Mouse (Mus musculus): Measurements from ENCODE around the gene Dhcr7. TPM values are rescaled to one million over a fixed set of nuclear protein-coding genes. Genes with fewer than 3 reads are reported as not detected.

Gene Dhcr7
- total RNA-seq, 2 experiments from 2014 or later, result 2.1 to 5.2 TPM

DNA sequence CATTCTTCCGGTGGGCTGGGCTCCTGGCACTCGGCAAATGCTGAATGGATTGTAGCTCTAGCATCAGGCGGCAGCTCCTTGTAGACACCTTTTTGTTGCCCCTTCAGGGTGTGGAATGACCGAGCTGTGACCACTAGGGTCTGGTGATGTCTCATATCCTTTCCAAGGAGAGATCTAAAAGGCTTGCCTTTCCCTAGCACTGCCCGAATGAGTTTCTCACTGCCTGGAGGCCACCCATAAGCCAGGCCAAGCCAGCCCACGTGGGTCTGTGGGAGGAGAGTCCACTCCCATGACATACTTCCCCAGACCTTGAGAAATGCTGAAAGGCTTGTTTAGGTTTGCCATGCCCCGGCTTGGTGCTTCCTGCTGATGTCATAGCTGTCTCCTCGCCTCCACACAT, 9.3 kb downstream of the Dhcr7 start:
- no peak for ATAC-seq (replicated peaks; ENCODE audit: low FRiP score, poor library complexity, severe bottlenecking)

DNA sequence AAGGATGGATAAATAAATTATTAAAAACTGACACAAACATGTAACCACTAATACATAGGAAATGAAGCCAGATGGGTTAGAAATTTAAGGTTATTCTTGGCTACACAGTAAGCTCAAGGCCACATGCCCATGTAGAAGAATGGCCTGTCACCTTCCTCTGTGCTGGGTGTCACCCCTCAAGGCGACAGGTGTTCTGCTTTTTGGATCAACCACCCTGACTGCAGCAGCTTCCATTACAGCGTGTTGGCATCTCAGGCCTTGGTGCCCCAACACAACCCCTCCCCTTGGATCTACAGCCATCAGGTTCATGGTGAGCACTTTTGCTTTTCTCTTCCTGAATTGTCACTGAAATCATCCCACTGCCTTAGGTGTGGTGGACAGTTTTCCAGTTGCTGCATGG, 9.7 kb downstream of the Dhcr7 start:
- no peak for ATAC-seq (replicated peaks; ENCODE audit: low FRiP score, poor library complexity, severe bottlenecking)

DNA sequence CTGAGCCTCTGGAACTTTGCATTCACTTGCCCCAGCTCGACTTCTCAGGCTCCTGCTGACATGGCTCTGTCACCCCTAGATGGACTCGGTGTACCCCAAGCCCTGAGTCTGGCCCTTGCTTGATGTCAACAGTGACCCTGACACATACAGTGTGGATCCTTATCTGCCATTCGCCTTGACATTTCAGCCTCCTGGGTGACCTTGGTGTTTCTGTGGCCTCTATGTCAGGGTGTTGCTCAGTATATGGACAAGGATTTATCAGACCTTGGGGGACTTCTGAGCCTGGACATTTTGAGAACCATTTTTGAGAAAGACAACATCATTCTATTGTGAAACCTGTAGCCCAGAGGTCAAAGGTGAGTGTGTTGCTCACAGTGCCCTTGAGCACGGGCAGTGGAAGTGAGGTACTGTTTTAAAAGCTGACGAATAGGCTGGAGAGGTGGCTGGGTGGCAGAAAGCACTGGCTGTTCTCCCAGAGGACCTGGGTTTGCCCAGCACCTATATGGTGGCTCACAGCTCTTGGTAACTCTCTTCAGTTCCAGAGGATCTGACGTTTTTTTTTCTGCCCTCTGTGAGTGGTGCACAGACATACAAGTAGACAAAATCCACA, 10.7 kb downstream of the Dhcr7 start:
- ATAC-seq (replicated peaks; ENCODE audit: low FRiP score, poor library complexity, severe bottlenecking), result no peak

DNA sequence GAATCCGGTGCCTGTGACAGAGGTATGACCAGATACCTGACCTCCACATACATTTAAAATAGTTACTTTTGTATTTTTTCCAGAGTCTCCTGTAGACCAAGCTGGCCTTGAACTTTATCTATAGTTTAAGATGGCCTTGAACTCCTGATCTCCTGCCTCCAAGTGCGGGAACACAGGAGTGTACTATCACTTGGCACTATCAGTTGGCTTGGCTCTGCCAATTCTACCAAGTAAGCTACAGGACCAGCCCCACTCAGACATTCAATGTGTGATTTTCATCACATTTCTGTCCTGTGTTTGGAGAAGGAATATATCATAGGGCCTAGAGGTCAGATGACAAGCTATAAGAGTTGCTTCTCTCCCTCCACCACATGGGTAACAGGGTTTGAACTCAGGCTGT, 11.4 kb downstream of the Dhcr7 start:
- no peak for ATAC-seq (replicated peaks; ENCODE audit: low FRiP score, poor library complexity, severe bottlenecking)

DNA sequence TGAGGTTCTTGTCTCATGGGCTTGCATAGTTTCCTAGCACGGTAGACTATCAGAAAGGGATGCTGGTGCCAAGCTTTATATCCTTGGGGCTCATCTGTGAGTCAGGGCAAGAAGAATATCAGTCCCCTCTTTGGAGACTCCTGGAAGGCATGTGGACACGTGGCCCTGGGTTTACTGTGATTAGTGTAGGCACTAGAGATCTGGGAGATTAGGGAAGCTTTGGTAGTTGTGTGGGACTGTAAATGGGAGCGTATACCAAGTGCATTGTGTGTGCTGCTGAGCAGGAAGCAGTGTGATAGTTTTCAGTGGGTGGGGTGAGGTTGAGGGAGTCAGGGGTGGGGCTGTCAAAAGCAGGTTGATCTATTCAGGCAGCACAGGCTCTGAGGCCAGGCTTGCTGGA, 12.0 kb downstream of the Dhcr7 start:
- no peak for ATAC-seq (replicated peaks; ENCODE audit: low FRiP score, poor library complexity, severe bottlenecking)

DNA sequence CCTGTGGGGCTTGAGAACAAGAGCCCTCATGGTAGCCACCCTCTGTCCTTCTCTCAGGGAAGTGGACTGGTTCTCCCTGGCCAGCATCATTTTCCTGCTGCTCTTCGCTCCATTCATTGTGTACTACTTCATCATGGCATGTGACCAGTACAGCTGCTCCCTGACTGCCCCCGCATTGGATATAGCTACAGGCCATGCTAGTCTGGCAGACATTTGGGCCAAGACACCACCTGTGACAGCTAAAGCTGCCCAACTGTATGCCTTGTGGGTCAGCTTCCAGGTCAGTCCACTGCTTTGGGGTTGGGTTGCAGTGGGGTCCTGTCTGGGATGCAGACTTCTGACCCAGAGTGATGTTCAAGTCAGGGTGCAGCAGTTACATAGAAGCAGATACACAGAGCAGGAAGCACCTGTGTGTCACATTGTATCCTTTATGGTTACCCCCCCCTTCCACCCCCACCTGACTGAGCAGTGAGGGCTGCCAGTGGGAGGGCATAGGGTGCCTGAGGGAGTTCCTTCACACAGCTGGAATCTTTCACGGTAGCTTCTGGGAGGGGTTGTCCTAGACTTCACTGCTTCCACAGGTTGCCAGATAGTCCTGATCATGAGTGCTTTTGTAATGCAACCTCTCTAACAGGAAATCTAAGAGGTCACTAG, 14.9 kb downstream of the Dhcr7 start:
- ATAC-seq (replicated peaks; ENCODE audit: low FRiP score, poor library complexity, severe bottlenecking), result 0 out of 2 replicates have a peak, but pooled peaks have one; percentile 17

DNA sequence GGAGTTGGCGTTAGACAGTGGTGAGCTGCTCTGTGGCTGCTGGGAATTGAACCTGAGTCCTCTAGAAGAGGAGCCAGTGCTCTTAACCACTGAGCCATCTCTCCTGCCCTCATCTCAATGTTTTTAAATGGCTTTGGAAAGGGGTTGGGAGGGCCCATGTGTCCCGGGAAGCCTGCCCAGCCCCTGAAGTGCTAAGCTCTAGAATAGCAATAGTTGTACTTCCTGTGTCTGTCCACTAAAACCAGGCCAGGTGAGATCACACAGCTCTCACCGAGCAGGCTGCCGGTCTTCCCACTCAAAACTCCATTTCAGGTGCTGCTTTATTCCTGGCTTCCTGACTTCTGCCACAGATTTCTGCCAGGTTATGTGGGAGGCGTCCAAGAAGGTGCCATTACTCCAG, 17.2 kb downstream of the Dhcr7 start:
- no peak for ATAC-seq (replicated peaks; ENCODE audit: low FRiP score, poor library complexity, severe bottlenecking)

DNA sequence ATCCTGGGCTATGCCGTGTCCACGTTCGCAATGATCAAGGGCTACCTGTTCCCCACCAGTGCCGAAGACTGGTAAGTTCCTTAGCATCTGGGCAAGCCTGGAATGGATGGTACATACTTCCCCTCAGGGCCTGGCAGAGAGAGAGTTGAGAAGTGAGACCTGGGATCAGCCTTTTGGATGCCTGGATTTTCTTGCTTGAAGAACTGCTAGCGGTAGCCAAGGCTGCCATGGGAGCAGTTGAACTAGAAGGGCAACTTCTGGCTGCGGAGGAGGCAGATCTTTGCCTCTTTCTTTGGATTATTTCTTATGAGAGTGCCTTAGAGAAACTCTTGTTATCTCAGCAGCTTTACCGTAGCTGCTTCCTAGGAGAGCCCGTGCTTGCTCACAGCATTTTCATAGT, 18.4 kb downstream of the Dhcr7 start:
- ATAC-seq (replicated peaks; ENCODE audit: low FRiP score, poor library complexity, severe bottlenecking), result no peak

DNA sequence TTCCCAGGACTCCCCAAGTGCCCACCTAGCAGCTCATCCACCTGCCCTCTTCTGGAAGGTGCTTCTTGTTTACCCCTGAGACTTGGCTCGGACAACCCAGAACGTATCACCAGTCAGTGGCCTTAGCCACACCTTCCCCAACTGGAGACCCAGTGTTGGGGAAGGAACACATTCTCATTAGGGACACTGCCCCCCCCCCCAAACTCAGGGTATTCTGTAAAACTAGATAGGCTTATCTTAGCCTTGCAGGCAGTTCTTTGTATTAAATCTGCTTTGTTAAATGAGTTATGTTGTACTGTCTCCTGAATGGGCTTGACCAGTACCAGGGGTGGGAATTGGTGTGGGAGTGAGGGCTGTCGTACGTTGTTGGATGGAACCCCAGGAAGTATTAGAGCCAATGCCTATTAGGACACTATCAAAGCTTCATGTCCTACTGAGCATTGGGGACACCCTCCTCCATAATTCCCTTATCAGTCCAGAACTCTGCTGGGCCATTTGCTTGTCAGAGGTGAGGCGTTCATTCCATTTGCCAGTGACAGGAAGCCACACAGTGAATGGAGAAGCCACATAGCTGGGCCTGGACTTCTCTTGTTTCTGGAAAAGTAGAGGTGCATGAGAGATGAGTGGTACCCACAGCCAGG, 25.3 kb downstream of the Dhcr7 start:
- ATAC-seq (replicated peaks; ENCODE audit: low FRiP score, poor library complexity, severe bottlenecking), result no peak

DNA sequence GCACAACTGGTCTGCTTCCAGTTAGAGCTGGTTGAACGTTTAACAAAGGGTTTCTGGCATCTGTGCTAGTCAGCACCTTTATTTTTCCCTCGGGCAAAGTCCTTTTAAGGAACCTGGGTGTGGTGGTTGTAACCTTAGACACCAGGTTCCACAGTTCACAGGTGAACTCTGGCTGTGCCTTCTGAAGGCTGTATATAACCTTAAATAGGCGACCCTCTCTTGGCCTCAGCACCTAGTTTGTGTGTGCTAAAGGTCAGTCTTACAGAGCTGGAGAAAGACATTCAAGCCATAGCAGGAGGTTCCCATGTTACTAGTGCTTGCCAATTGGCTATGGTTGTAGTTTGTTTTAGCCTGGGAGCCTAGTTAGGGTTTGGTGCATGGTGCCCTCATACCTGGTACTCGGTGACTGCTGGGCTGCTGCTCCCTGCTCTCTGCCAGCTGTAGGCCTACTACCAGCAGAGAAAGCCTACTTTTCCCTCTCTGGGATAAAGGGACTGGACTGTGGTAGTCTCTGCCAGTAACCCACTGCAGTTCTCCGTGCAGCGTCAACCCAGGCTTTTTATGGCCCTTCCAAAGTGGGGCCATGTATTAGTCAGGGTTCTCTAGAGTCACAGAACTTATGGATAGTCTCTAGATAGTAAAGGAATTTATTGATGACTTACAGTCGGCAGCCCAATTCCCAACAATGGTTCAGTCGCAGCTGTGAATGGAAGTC, 26.0 kb downstream of the Dhcr7 start:
- ATAC-seq (replicated peaks; ENCODE audit: low FRiP score, poor library complexity, severe bottlenecking), result no peak

DNA sequence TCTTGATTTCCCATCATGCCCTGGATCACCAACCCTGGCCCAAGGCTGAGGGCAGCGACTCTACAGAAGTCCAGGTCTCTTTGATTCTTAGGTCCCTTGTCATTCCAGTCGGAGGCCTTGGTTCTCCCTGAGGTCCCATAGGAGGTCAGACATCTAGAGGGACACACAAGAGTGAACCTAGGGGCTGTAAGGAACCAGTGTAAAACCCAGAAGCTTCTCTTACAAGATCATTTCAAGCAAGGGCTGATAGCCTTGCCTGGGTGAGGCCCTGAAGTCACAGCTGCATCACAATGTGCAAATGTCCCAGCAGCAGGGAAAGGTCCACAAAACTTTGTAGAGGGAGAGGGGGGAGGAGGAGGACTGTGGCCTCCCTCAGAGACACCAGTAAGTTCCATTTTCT, 43.6 kb downstream of the Dhcr7 start, which contains the start of gene Gm498:
Gene Gm498 (plus strand): TSS at position 301 of the 400 bp plus-strand sequence.
- no peak for ATAC-seq (replicated peaks; ENCODE audit: low FRiP score, poor library complexity, severe bottlenecking)

DNA sequence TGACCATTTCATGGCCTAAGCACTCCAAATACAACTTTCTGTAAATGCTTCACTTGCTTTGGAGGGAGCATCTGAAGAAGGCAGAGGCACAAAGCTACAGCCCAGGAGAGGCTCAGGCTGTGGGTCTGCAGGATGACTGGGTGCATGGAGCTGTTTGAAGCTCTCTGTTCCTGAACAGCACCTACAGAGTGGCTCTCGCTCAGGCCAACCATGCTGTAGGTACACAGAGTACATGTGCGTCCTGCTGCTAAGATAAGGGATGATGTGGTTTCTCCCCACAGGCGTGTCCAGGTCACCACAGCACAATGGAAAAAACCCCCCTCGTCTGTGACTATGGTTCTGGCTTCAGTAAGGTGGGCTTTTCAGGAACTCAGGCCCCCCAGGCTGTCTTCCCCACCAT, 45.9 kb downstream of the Dhcr7 start:
- no peak for ATAC-seq (replicated peaks; ENCODE audit: low FRiP score, poor library complexity, severe bottlenecking)

DNA sequence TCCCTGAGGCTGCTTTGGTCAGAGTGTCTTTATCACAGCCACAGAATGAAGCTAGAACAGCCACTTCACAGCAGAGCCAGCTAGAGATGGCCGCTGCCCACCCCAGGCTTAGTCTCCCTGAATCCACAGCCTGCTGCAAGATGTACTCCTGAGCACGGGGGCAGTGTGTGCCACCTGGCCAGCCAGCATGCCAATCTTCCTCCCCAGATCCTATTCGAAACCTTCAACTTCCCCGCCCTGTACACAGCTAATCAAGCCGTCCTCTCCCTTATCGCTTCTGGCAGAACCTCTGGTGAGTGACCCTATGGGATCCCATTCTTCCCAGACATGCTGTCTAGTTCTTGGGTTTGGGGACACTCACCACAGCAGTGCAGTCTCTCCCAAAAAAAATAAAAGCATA, 60.8 kb downstream of the Dhcr7 start:
- peak; percentile 51 for ATAC-seq (replicated peaks; ENCODE audit: low FRiP score, poor library complexity, severe bottlenecking)

DNA sequence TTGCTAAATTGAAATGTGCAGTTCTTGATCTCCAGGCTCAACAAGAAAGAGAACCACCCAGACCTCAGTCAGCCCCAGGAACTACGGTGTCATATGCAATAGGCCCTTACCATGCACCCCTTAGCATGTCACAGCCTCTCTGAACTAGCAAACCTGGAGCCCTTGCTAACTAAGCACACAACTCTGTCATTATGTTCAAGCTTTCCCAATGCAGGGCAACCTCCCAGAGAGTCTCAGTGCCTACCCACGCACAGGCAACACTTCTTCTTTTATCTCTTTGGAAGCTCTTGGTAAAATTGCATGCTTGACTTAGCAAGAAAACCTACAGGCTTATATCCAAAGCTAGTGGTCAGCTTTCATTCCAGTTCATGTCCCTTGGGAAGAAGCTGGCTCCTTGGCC, 68.2 kb downstream of the Dhcr7 start:
- ATAC-seq (replicated peaks; ENCODE audit: low FRiP score, poor library complexity, severe bottlenecking), result no peak

DNA sequence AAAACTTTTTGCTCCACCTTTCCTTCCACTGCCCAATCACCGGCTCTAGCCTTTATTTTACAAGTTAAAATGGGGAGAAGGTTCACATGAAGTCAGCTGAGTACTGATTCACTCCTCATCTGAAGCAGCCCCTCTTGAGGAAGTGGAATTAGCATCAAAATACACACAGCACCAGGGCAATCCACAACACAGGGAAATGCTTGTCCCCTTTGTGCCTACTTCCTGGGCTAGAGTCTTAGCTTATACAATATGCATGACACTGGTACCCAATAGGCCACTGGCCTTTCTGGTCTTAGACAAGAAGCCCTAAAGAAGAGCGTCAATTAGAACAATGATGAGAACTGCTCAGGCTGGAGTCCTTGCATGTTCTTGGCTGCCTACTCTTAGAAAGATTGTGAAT, 69.4 kb downstream of the Dhcr7 start:
- no peak for ATAC-seq (replicated peaks; ENCODE audit: low FRiP score, poor library complexity, severe bottlenecking)

Other genes with a start within 250 kb of the Dhcr7 start
- gene Cars, start 223.1 kb upstream of the Dhcr7 start, total RNA-seq (2015; ENCODE audit: low replicate concordance), result 60.9 and 87.4 TPM in 2 replicates
- 120 and 157 TPM in 2 replicates for gene Cars, start 223.1 kb upstream of the Dhcr7 start, total RNA-seq (2017; ENCODE audit: low replicate concordance)
- gene Tnfrsf26, start 194.4 kb upstream of the Dhcr7 start, total RNA-seq (2015; ENCODE audit: low replicate concordance), result 3.5 and 5.2 TPM in 2 replicates
- gene Tnfrsf26, start 194.4 kb upstream of the Dhcr7 start, total RNA-seq (2017; ENCODE audit: low replicate concordance), result 4.2 and 4.4 TPM in 2 replicates
- gene Tnfrsf22, start 173.5 kb upstream of the Dhcr7 start, total RNA-seq (2015; ENCODE audit: low replicate concordance), result 1.7 and 3.7 TPM in 2 replicates
- 0.34 TPM in 1 of 2 replicates, not detected in the other for gene Tnfrsf22, start 173.5 kb upstream of the Dhcr7 start, total RNA-seq (2017; ENCODE audit: low replicate concordance)
- 3.3 and 4.0 TPM in 2 replicates for gene Tnfrsf23, start 137.3 kb upstream of the Dhcr7 start, total RNA-seq (2015; ENCODE audit: low replicate concordance)
- 0.28 TPM in 1 of 2 replicates, not detected in the other for gene Tnfrsf23, start 137.3 kb upstream of the Dhcr7 start, total RNA-seq (2017; ENCODE audit: low replicate concordance)
- not detected in 2 replicates for gene Osbpl5, start 66.2 kb upstream of the Dhcr7 start, total RNA-seq (2015; ENCODE audit: low replicate concordance)
- gene Osbpl5, start 66.2 kb upstream of the Dhcr7 start, total RNA-seq (2017; ENCODE audit: low replicate concordance), result 0.56 and 0.60 TPM in 2 replicates
- gene Mrgprg, start 56.2 kb upstream of the Dhcr7 start, total RNA-seq (2015; ENCODE audit: low replicate concordance), result not detected in 2 replicates
- not detected in 2 replicates for gene Mrgprg, start 56.2 kb upstream of the Dhcr7 start, total RNA-seq (2017; ENCODE audit: low replicate concordance)
- gene Mrgpre, start 38.6 kb upstream of the Dhcr7 start, total RNA-seq (2015; ENCODE audit: low replicate concordance), result not detected in 2 replicates
- gene Mrgpre, start 38.6 kb upstream of the Dhcr7 start, total RNA-seq (2017; ENCODE audit: low replicate concordance), result not detected in 2 replicates
- gene Nadsyn1, start 296 bp upstream of the Dhcr7 start, total RNA-seq (2015; ENCODE audit: low replicate concordance), result 0.77 TPM in 1 of 2 replicates, not detected in the other
- 0.98 and 1.3 TPM in 2 replicates for gene Nadsyn1, start 296 bp upstream of the Dhcr7 start, total RNA-seq (2017; ENCODE audit: low replicate concordance)
- not detected in 2 replicates for gene Gm498, start 43.7 kb downstream of the Dhcr7 start, total RNA-seq (2015; ENCODE audit: low replicate concordance)
- gene Gm498, start 43.7 kb downstream of the Dhcr7 start, total RNA-seq (2017; ENCODE audit: low replicate concordance), result not detected in 2 replicates
- not detected in 2 replicates for gene Shank2, start 178.8 kb downstream of the Dhcr7 start, total RNA-seq (2015; ENCODE audit: low replicate concordance)
- gene Shank2, start 178.8 kb downstream of the Dhcr7 start, total RNA-seq (2017; ENCODE audit: low replicate concordance), result not detected in 2 replicates